Mouse (Mus musculus) MEL (cell line): ENCODE measurements around the gene Cntnap1.

Experiments
- BHLHE40 ChIP-seq: IDR thresholded peaks from 2 replicates; pipeline ENCODE4 v1.6.1; 2012; ENCODE audit warnings: low read depth, mild to moderate bottlenecking, inconsistent platforms, low read length, improper control_type of control experiment, borderline replicate concordance
- CTCF ChIP-seq, 3 experiments: IDR thresholded peaks in 2 of 3; conservative IDR thresholded peaks in 1 of 3; 2 replicates each; pipeline ENCODE4 v1.5.1; 2011 to 2012; ENCODE audit warnings: low read length in 3 of 3, low read depth in 2 of 3, mild to moderate bottlenecking in 2 of 3, improper control_type of control experiment in 1 of 3, inconsistent platforms in 1 of 3, mixed read lengths in 1 of 3, moderate library complexity in 1 of 3; ENCODE audit not compliant: control insufficient read depth in 1 of 3, insufficient read depth in 1 of 3, poor library complexity in 1 of 3, severe bottlenecking in 1 of 3
- EP300 ChIP-seq, 2 experiments: IDR thresholded peaks; 2 replicates each; pipeline ENCODE4 v1.6.1; 2011; ENCODE audit warnings: improper control_type of control experiment in 2 of 2, low read length in 2 of 2, low read depth in 1 of 2, mild to moderate bottlenecking in 1 of 2
- GABPA ChIP-seq: IDR thresholded peaks from 2 replicates; pipeline ENCODE4 v1.6.1; 2012; ENCODE audit warnings: low read depth, mild to moderate bottlenecking, inconsistent platforms, low read length, improper control_type of control experiment, moderate library complexity
- MAFK ChIP-seq: IDR thresholded peaks from 2 replicates; pipeline ENCODE4 v1.6.1; 2011; ENCODE audit warnings: low read depth, mild to moderate bottlenecking, low read length, improper control_type of control experiment, borderline replicate concordance
- MAX ChIP-seq: IDR thresholded peaks from 2 replicates; pipeline ENCODE4 v1.6.1; 2011; ENCODE audit warnings: low read length, improper control_type of control experiment
- MEF2A ChIP-seq: IDR thresholded peaks from 2 replicates; pipeline ENCODE4 v1.6.1; 2014; ENCODE audit warnings: low read depth, mild to moderate bottlenecking, inconsistent platforms, low read length, improper control_type of control experiment; ENCODE audit not compliant: poor library complexity, insufficient replicate concordance, severe bottlenecking; ENCODE audit errors: extremely low read depth
- MYC ChIP-seq: IDR thresholded peaks from 2 replicates; pipeline ENCODE4 v1.6.1; 2011; ENCODE audit warnings: low read depth, mild to moderate bottlenecking, low read length, improper control_type of control experiment, moderate library complexity
- POLR2A ChIP-seq, 2 experiments: IDR thresholded peaks; 2 replicates each; pipeline ENCODE4 v1.6.1; 2011 to 2012; ENCODE audit warnings: low read length in 2 of 2, mild to moderate bottlenecking in 2 of 2, control low read depth in 1 of 2, improper control_type of control experiment in 1 of 2, low read depth in 1 of 2, moderate library complexity in 1 of 2; ENCODE audit not compliant: control insufficient read depth in 1 of 2, insufficient read depth in 1 of 2, poor library complexity in 1 of 2
- ZKSCAN1 ChIP-seq: IDR thresholded peaks from 2 replicates; pipeline ENCODE4 v1.6.1; 2012; ENCODE audit warnings: low read depth, mild to moderate bottlenecking, inconsistent platforms, low read length, improper control_type of control experiment, moderate library complexity

DNA sequence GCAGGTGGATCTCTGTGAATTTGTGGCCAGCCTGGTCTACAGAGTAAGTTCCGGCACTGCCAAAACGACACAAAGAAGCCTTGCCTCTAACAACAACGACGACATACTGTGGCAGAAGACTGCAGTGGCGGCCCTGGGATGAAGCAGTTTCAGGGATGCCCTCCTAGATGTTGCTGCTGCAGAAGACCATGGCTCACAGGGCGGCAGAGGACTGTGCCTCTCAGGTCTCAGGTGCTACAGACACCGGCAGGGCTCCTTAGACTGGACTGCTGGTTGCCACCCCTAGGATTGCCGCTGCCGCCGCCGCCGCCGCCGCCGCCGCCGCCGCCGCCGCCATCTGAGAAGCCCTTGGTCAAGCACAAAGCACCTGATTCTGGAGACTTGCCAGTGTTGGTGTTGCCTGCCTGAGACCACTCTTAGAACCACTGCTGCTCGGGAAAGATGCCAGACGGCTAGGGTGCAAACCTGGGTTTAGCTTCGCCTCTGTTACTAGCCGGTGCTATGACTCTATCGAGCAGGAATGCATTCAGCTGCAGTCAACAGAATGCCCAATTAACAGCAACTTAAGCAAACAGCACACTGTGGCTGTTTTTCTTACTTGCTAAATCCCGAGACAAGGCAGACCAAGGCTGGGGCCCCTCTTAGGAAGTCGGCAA, 30.0 kb upstream of the Cntnap1 start:
- TF ChIP-seq MAFK (no peak), CTCF (IDR thresholded peaks at IDR 0.05 in 2 of 3, conservative IDR thresholded peaks at IDR 0.05 in 1 of 3; ENCODE audit: control insufficient read depth in 1 of 3, insufficient read depth in 1 of 3, low read depth in 2 of 3, low read length in 3 of 3, poor library complexity in 1 of 3, severe bottlenecking in 1 of 3) (no peak), MEF2A (no peak), POLR2A (IDR thresholded peaks at IDR 0.05; ENCODE audit: control insufficient read depth in 1 of 2, insufficient read depth in 1 of 2, low read depth in 1 of 2, low read length in 2 of 2, poor library complexity in 1 of 2) (no peak), MYC (no peak), BHLHE40 (no peak), ZKSCAN1 (no peak), EP300 (IDR thresholded peaks at IDR 0.05; ENCODE audit: low read depth in 1 of 2, low read length in 2 of 2) (no peak), MAX (no peak), GABPA (no peak)
